Mouse (Mus musculus) MEL (cell line): Measurements from ENCODE around the gene Gm8773.

Source experiments
- CHD1 ChIP-seq: IDR thresholded peaks from 2 replicates; pipeline ENCODE4 v1.6.1; 2012; ENCODE audit warnings: low read depth, mild to moderate bottlenecking, inconsistent platforms, low read length, improper control_type of control experiment
- CTCF ChIP-seq, 3 experiments: IDR thresholded peaks in 2 of 3; conservative IDR thresholded peaks in 1 of 3; 2 replicates each; pipeline ENCODE4 v1.5.1; 2011 to 2012; ENCODE audit warnings: low read length in 3 of 3, low read depth in 2 of 3, mild to moderate bottlenecking in 2 of 3, improper control_type of control experiment in 1 of 3, inconsistent platforms in 1 of 3, mixed read lengths in 1 of 3, moderate library complexity in 1 of 3; ENCODE audit not compliant: control insufficient read depth in 1 of 3, insufficient read depth in 1 of 3, poor library complexity in 1 of 3, severe bottlenecking in 1 of 3
- EP300 ChIP-seq, 2 experiments: IDR thresholded peaks; 2 replicates each; pipeline ENCODE4 v1.6.1; 2011; ENCODE audit warnings: improper control_type of control experiment in 2 of 2, low read length in 2 of 2, low read depth in 1 of 2, mild to moderate bottlenecking in 1 of 2

- TF ChIP-seq CTCF (IDR thresholded peaks at IDR 0.05 in 2 of 3, conservative IDR thresholded peaks at IDR 0.05 in 1 of 3; ENCODE audit: control insufficient read depth in 1 of 3, insufficient read depth in 1 of 3, low read depth in 2 of 3, low read length in 3 of 3, poor library complexity in 1 of 3, severe bottlenecking in 1 of 3): no peak
- TF ChIP-seq EP300 (IDR thresholded peaks at IDR 0.05; ENCODE audit: low read depth in 1 of 2, low read length in 2 of 2): no peak
- no peak for TF ChIP-seq CHD1
These were observed 14.1 kb downstream of the Gm8773 start for GRCm38 (mm10) chr5:5587686-5588085.
